Mouse (Mus musculus): ENCODE measurements at regions not wholly inside any gene's neighbourhood (a gene's known extent, or its start where the extent isn't known, plus 50 kb on each side); places are given as distances from the start of the nearest gene placed in this dataset.

- Histone ChIP-seq H3K4me2 (no peak overlapping the region), H3K9ac (no peak overlapping the region), H3K4me3 (replicated peaks) (no peak overlapping the region), H3K27me3 (no peaks in the 10 kb centered on the region), H3K9me3 (replicated peaks) (no peaks in the 10 kb centered on the region), H3K27ac (replicated peaks) (no peak overlapping the region), H3K36me3 (replicated peaks) (no peaks in the 10 kb centered on the region), H3K4me1 (replicated peaks) (no peaks in the 10 kb centered on the region)
- ATAC-seq (ENCODE audit: insufficient read depth): no peak
- WGBS (ENCODE audit: insufficient replicate concordance): 57% methylated on average over 5 of the region's 5 CpGs
Observed at GRCm38 (mm10) chr13:3752334-3752733, 51.8 kb downstream of the Calml3 start.

- no peaks in the 10 kb centered on the region for H3K27me3 ChIP-seq
- H3K9ac ChIP-seq: no peak overlapping the region
- no peaks in the 10 kb centered on the region for H3K9me3 ChIP-seq (replicated peaks)
- ATAC-seq (ENCODE audit: insufficient read depth): no peak
- WGBS (ENCODE audit: insufficient replicate concordance): 21% methylated on average over 1 of the region's 1 CpGs
- no peak overlapping the region for H3K4me3 ChIP-seq (replicated peaks)
- H3K27ac ChIP-seq (replicated peaks): no peak overlapping the region
- no peaks in the 10 kb centered on the region for H3K36me3 ChIP-seq (replicated peaks)
- H3K4me1 ChIP-seq (replicated peaks): no peaks in the 10 kb centered on the region
- no peak overlapping the region for H3K4me2 ChIP-seq
Observed at GRCm38 (mm10) chr13:3751222-3751621, 52.9 kb downstream of the Calml3 start.

GRCm38 (mm10) chr13:3750756-3751155 is 53.4 kb downstream of the Calml3 start:
- Histone ChIP-seq H3K9ac (no peak overlapping the region), H3K4me3 (replicated peaks) (no peak overlapping the region), H3K4me2 (no peak overlapping the region), H3K27me3 (no peaks in the 10 kb centered on the region), H3K36me3 (replicated peaks) (no peaks in the 10 kb centered on the region), H3K27ac (replicated peaks) (no peak overlapping the region), H3K9me3 (replicated peaks) (no peaks in the 10 kb centered on the region), H3K4me1 (replicated peaks) (no peaks in the 10 kb centered on the region)
- peak; percentile 34; the same call in 1 of the 2 replicates for ATAC-seq (ENCODE audit: insufficient read depth)
- 39% methylated on average over 1 of the region's 1 CpGs for WGBS (ENCODE audit: insufficient replicate concordance)

- Histone ChIP-seq H3K9ac (no peak overlapping the region), H3K27me3 (no peaks in the 10 kb centered on the region), H3K4me3 (replicated peaks) (no peak overlapping the region), H3K27ac (replicated peaks) (no peak overlapping the region), H3K36me3 (replicated peaks) (no peaks in the 10 kb centered on the region), H3K9me3 (replicated peaks) (no peaks in the 10 kb centered on the region), H3K4me1 (replicated peaks) (no peaks in the 10 kb centered on the region), H3K4me2 (no peak overlapping the region)
- ATAC-seq (ENCODE audit: insufficient read depth): no peak
- WGBS (ENCODE audit: insufficient replicate concordance): 42% methylated on average over 3 of the region's 3 CpGs
Observed at GRCm38 (mm10) chr13:3749646-3750045, 54.5 kb downstream of the Calml3 start.

GRCm38 (mm10) chr13:3748859-3749258 is 55.3 kb downstream of the Calml3 start:
- WGBS (ENCODE audit: insufficient replicate concordance): 72% methylated on average over 5 of the region's 5 CpGs
- H3K27me3 ChIP-seq: no peaks in the 10 kb centered on the region
- H3K9ac ChIP-seq: no peak overlapping the region
- peaks cover 2% of the 10 kb centered on the region for H3K4me1 ChIP-seq (replicated peaks)
- H3K4me3 ChIP-seq (replicated peaks): no peak overlapping the region
- H3K27ac ChIP-seq (replicated peaks): no peak overlapping the region
- no peak for ATAC-seq (ENCODE audit: insufficient read depth)
- no peaks in the 10 kb centered on the region for H3K9me3 ChIP-seq (replicated peaks)
- H3K4me2 ChIP-seq: no peak overlapping the region
- H3K36me3 ChIP-seq (replicated peaks): no peaks in the 10 kb centered on the region

- Histone ChIP-seq H3K4me1 (replicated peaks) (peaks cover 15% of the 10 kb centered on the region), H3K27me3 (no peaks in the 10 kb centered on the region), H3K9ac (no peak overlapping the region), H3K4me2 (no peak overlapping the region), H3K27ac (replicated peaks) (no peak overlapping the region), H3K4me3 (replicated peaks) (no peak overlapping the region), H3K36me3 (replicated peaks) (no peaks in the 10 kb centered on the region), H3K9me3 (replicated peaks) (no peaks in the 10 kb centered on the region)
- 73% methylated on average over 10 of the region's 10 CpGs for WGBS (ENCODE audit: insufficient replicate concordance)
- ATAC-seq (ENCODE audit: insufficient read depth): no peak
Observed at GRCm38 (mm10) chr13:3746524-3746923, 57.6 kb downstream of the Calml3 start.

- Histone ChIP-seq H3K4me2 (no peak overlapping the region), H3K4me3 (replicated peaks) (no peak overlapping the region), H3K36me3 (replicated peaks) (no peaks in the 10 kb centered on the region), H3K27ac (replicated peaks) (no peak overlapping the region), H3K27me3 (no peaks in the 10 kb centered on the region), H3K9ac (no peak overlapping the region), H3K4me1 (replicated peaks) (peaks cover 15% of the 10 kb centered on the region), H3K9me3 (replicated peaks) (no peaks in the 10 kb centered on the region)
- ATAC-seq (ENCODE audit: insufficient read depth): no peak
- 68% methylated on average over 3 of the region's 3 CpGs for WGBS (ENCODE audit: insufficient replicate concordance)
Observed at GRCm38 (mm10) chr13:3744870-3745269, 59.2 kb downstream of the Calml3 start.

- Histone ChIP-seq H3K27ac (replicated peaks) (no peak overlapping the region), H3K4me3 (replicated peaks) (no peak overlapping the region), H3K9ac (no peak overlapping the region), H3K27me3 (no peaks in the 10 kb centered on the region), H3K4me2 (no peak overlapping the region), H3K4me1 (replicated peaks) (peaks cover 15% of the 10 kb centered on the region), H3K9me3 (replicated peaks) (no peaks in the 10 kb centered on the region), H3K36me3 (replicated peaks) (no peaks in the 10 kb centered on the region)
- ATAC-seq (ENCODE audit: insufficient read depth): 0 out of 2 replicates have a peak, but pooled peaks have one; percentile 40
- 49% methylated on average over 6 of the region's 6 CpGs for WGBS (ENCODE audit: insufficient replicate concordance)
Observed at GRCm38 (mm10) chr13:3743692-3744457, 60.2 kb downstream of the Calml3 start.

- Histone ChIP-seq H3K9ac (no peak overlapping the region), H3K4me3 (replicated peaks) (no peak overlapping the region), H3K4me1 (replicated peaks) (peaks cover 15% of the 10 kb centered on the region), H3K9me3 (replicated peaks) (no peaks in the 10 kb centered on the region), H3K27ac (replicated peaks) (no peak overlapping the region), H3K4me2 (no peak overlapping the region), H3K36me3 (replicated peaks) (no peaks in the 10 kb centered on the region), H3K27me3 (no peaks in the 10 kb centered on the region)
- ATAC-seq (ENCODE audit: insufficient read depth): no peak
- 35% methylated on average over 4 of the region's 4 CpGs for WGBS (ENCODE audit: insufficient replicate concordance)
Observed at GRCm38 (mm10) chr13:3742763-3743401, 61.2 kb downstream of the Calml3 start.

GRCm38 (mm10) chr13:3742094-3742730 is 61.9 kb downstream of the Calml3 start:
- no peaks in the 10 kb centered on the region for H3K9me3 ChIP-seq (replicated peaks)
- no peak overlapping the region for H3K9ac ChIP-seq
- H3K36me3 ChIP-seq (replicated peaks): no peaks in the 10 kb centered on the region
- H3K4me2 ChIP-seq: no peak overlapping the region
- no peak overlapping the region for H3K27ac ChIP-seq (replicated peaks)
- ATAC-seq (ENCODE audit: insufficient read depth): no peak
- WGBS (ENCODE audit: insufficient replicate concordance): 50% methylated on average over 2 of the region's 2 CpGs
- peaks cover 15% of the 10 kb centered on the region for H3K4me1 ChIP-seq (replicated peaks)
- H3K4me3 ChIP-seq (replicated peaks): no peak overlapping the region
- H3K27me3 ChIP-seq: no peaks in the 10 kb centered on the region

GRCm38 (mm10) chr13:3730699-3731021 is 73.5 kb downstream of the Calml3 start:
- no peak for ATAC-seq (ENCODE audit: insufficient read depth)
- 39% methylated on average over 2 of the region's 2 CpGs for WGBS (ENCODE audit: insufficient replicate concordance)
- H3K9me3 ChIP-seq (replicated peaks): no peaks in the 10 kb centered on the region
- H3K36me3 ChIP-seq (replicated peaks): no peaks in the 10 kb centered on the region
- H3K4me2 ChIP-seq: no peak overlapping the region
- no peak overlapping the region for H3K9ac ChIP-seq
- no peak overlapping the region for H3K4me3 ChIP-seq (replicated peaks)
- no peaks in the 10 kb centered on the region for H3K4me1 ChIP-seq (replicated peaks)
- no peaks in the 10 kb centered on the region for H3K27me3 ChIP-seq
- no peak overlapping the region for H3K27ac ChIP-seq (replicated peaks)
